Mouse (Mus musculus): ENCODE measurements at regions not wholly inside any gene's neighbourhood (a gene's known extent, or its start where the extent isn't known, plus 50 kb on each side); places are given as distances from the start of the nearest gene placed in this dataset.

DNA sequence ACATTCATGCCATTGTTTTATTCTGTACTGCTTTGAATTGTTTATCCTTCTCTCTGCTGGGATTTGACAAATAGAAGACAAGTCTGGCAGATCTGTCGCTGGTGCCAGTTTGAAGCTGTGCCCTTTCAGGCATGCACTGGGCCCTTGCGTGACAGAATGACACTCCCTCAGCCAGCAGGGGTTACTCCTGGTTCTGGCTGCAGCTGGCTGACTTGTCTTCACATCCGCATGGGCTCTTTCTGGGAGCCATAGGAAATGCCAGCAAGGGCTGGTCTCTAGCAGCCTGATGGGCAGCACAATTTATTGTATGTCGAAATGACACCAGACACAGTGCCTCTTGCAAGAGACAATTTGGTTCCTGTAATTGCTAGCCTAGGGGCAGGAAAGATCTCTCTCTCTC lies 102.5 kb downstream of the 4930564D02Rik start:
- TF ChIP-seq CTCF (IDR thresholded peaks at IDR 0.05; ENCODE audit: low read depth) (no peak), EP300 (IDR thresholded peaks at IDR 0.05; ENCODE audit: low read depth) (no peak)

Measured in heart, postnatal 0 days (tissue).